Mouse (Mus musculus) ZHBTc4 (cell line): ENCODE data around the gene Gm3618.
"Not testable (repeated sequence)": the region's sequence is repeated elsewhere in the genome, so short reads cannot be mapped to it uniquely, and the experiment has no call there.

Experiments
- DNase-seq: peaks from one replicate; pipeline ENCODE4 v3.0.0-alpha.2; 2011; ENCODE audit warnings: low read depth, low spot score

Gm3618 gene

GRCm38 (mm10) chr14:6343578-6343977 is at the start of gene Gm3618:
Gm3618 (minus strand) TSS chr14:6343678.
- not testable (repeated sequence) for DNase-seq

GRCm38 (mm10) chr14:6390219-6390618 is 46.7 kb upstream of the Gm3618 start, which contains the start of gene Gm16440:
Gm16440 (minus strand) TSS chr14:6390319.
- not testable (repeated sequence) for DNase-seq

- DNase-seq, result not testable (repeated sequence)
Observed at GRCm38 (mm10) chr14:6304743-6305142, 38.7 kb downstream of the Gm3618 start, which contains the start of gene Gm21103. Gm21103 (minus strand) TSS chr14:6304843.

- DNase-seq, result peak; percentile 37
Observed at GRCm38 (mm10) chr14:6286931-6287715, 56.4 kb downstream of the Gm3618 start, which contains the start of gene Gm3411. Gm3411 (minus strand) TSS chr14:6287250.
